Mouse (Mus musculus) midbrain, embryonic 11.5 days (tissue): ENCODE measurements at regions not wholly inside any gene's neighbourhood (a gene's known extent, or its start where the extent isn't known, plus 50 kb on each side); places are given as distances from the start of the nearest gene placed in this dataset.
A peak's percentile ranks its signal among the peaks of the same experiment; 100 is the strongest.

Experiments
- ATAC-seq: fragments of 200-750 bp; cut with Nextera tagmentation; 2 replicates; pipeline ENCODE4 v1.8.0; 2017; ENCODE audit warnings: moderate TSS enrichment, moderate library complexity; ENCODE audit not compliant: low FRiP score
- DNase-seq: peaks from one replicate; pipeline ENCODE4 v3.0.0; 2015; ENCODE audit warnings: low spot score; ENCODE audit errors: missing footprints
- H3K27ac ChIP-seq: fragments of 300-500 bp; sonication (generic); 2 replicates; pipeline ENCODE4 v1.5.1; 2014; ENCODE audit warnings: low read depth, low read length
- H3K27me3 ChIP-seq: fragments of 300-500 bp; sonication (generic); 2 replicates; pipeline ENCODE4 v1.6.1; 2014; ENCODE audit warnings: mild to moderate bottlenecking, low read length, moderate library complexity, mixed read lengths; ENCODE audit not compliant: control insufficient read depth, insufficient read depth
- H3K36me3 ChIP-seq: fragments of 300-500 bp; sonication (generic); 2 replicates; pipeline ENCODE4 v1.6.1; 2014; ENCODE audit warnings: mild to moderate bottlenecking, low read length, moderate library complexity, mixed read lengths; ENCODE audit not compliant: control insufficient read depth, insufficient read depth
- H3K4me1 ChIP-seq: fragments of 300-500 bp; sonication (generic); 2 replicates; pipeline ENCODE4 v1.6.1; 2014; ENCODE audit warnings: low read length; ENCODE audit not compliant: control insufficient read depth, insufficient read depth
- H3K4me2 ChIP-seq: fragments of 300-500 bp; sonication (generic); 2 replicates; pipeline ENCODE4 v1.6.1; 2014; ENCODE audit warnings: mild to moderate bottlenecking, moderate library complexity
- H3K4me3 ChIP-seq: fragments of 300-500 bp; sonication (generic); 2 replicates; pipeline ENCODE4 v1.5.1; 2014; ENCODE audit warnings: low read depth, low read length
- H3K9ac ChIP-seq: fragments of 300-500 bp; sonication (generic); 2 replicates; pipeline ENCODE4 v1.6.1; 2014; ENCODE audit warnings: low read length
- H3K9me3 ChIP-seq: fragments of 300-500 bp; sonication (generic); 2 replicates; pipeline ENCODE4 v1.6.1; 2016; ENCODE audit warnings: low read length; ENCODE audit not compliant: control insufficient read depth
- WGBS: fragments of 180-500 bp; shearing (Covaris S2); extraction: QIAGEN DNeasy Blood & Tissue Kit; methylation state at CpG from one replicate; pipeline ENCODE4 v1.1.7; 2014; 5-methylcytosine and 5-hydroxymethylcytosine counted together

GRCm38 (mm10) chr13:84047736-84048135, 174.4 kb upstream of the Tmem161b start:
- H3K9me3 ChIP-seq: no peaks in the 10 kb centered on the region
- WGBS: 89% methylated on average over 6 of the region's 6 CpGs

GRCm38 (mm10) chr13:84052221-84052620, 169.9 kb upstream of the Tmem161b start:
- 79% methylated on average over 1 of the region's 1 CpGs for whole genome bisulfite sequencing
- H3K27ac ChIP-seq: no peak overlapping the region
- no peak overlapping the region for H3K9ac ChIP-seq
- no peak for ATAC-seq
- no peak overlapping the region for H3K4me2 ChIP-seq
- H3K4me1 ChIP-seq: peaks cover 5% of the 10 kb centered on the region; the same call in 1 of the 2 replicates
- no peak overlapping the region for H3K4me3 ChIP-seq
- no peaks in the 10 kb centered on the region for H3K9me3 ChIP-seq
- H3K36me3 ChIP-seq: no peaks in the 10 kb centered on the region
- DNase-seq: no peak
- no peaks in the 10 kb centered on the region for H3K27me3 ChIP-seq

More at GRCm38 (mm10) chr13:84047736-84048135, 174.4 kb upstream of the Tmem161b start:
- no peak overlapping the region for H3K9ac ChIP-seq
- H3K4me1 ChIP-seq: no peaks in the 10 kb centered on the region
- ATAC-seq: no peak
- no peak overlapping the region for H3K4me2 ChIP-seq
- H3K36me3 ChIP-seq: no peaks in the 10 kb centered on the region
- H3K27ac ChIP-seq: no peak overlapping the region
- no peak overlapping the region for H3K4me3 ChIP-seq
- no peak for DNase-seq
- no peaks in the 10 kb centered on the region for H3K27me3 ChIP-seq

- no peak overlapping the region for H3K9ac ChIP-seq
- H3K9me3 ChIP-seq: no peaks in the 10 kb centered on the region
- H3K27me3 ChIP-seq: no peaks in the 10 kb centered on the region
- H3K4me1 ChIP-seq: peaks cover 15% of the 10 kb centered on the region
- no peak overlapping the region for H3K4me3 ChIP-seq
- H3K4me2 ChIP-seq: no peak overlapping the region
- ATAC-seq (no peak), DNase-seq (no peak)
- WGBS: 71% methylated on average over 7 of the region's 7 CpGs
- no peak overlapping the region for H3K27ac ChIP-seq
- H3K36me3 ChIP-seq: no peaks in the 10 kb centered on the region
These were observed 167.1 kb upstream of the Tmem161b start for GRCm38 (mm10) chr13:84054956-84055355.

- H3K4me3 ChIP-seq: no peak overlapping the region
- DNase-seq (no peak), ATAC-seq (no peak)
- no peaks in the 10 kb centered on the region for H3K9me3 ChIP-seq
- H3K27ac ChIP-seq: no peak overlapping the region
- no peaks in the 10 kb centered on the region for H3K36me3 ChIP-seq
- no peak overlapping the region for H3K4me2 ChIP-seq
- no peak overlapping the region for H3K9ac ChIP-seq
- peaks cover 21% of the 10 kb centered on the region for H3K4me1 ChIP-seq
- no peaks in the 10 kb centered on the region for H3K27me3 ChIP-seq
These were observed 166.5 kb upstream of the Tmem161b start for GRCm38 (mm10) chr13:84055576-84055975.

GRCm38 (mm10) chr13:84056451-84056850, 165.6 kb upstream of the Tmem161b start:
- 56% methylated on average over 1 of the region's 3 CpGs for WGBS
- peaks cover 28% of the 10 kb centered on the region for H3K4me1 ChIP-seq
- H3K4me3 ChIP-seq: no peak overlapping the region
- ATAC-seq: no peak
- H3K9me3 ChIP-seq: no peaks in the 10 kb centered on the region
- no peak for DNase-seq
- H3K27ac ChIP-seq: peak overlapping the region; percentile 80
- no peaks in the 10 kb centered on the region for H3K36me3 ChIP-seq
- no peak overlapping the region for H3K9ac ChIP-seq
- H3K4me2 ChIP-seq: no peak overlapping the region
- no peaks in the 10 kb centered on the region for H3K27me3 ChIP-seq

GRCm38 (mm10) chr13:84056998-84057397, 165.1 kb upstream of the Tmem161b start:
- DNase-seq: peak; percentile 91
- H3K4me2 ChIP-seq: no peak overlapping the region
- H3K4me1 ChIP-seq: peaks cover 33% of the 10 kb centered on the region
- H3K36me3 ChIP-seq: no peaks in the 10 kb centered on the region
- peak; percentile 22; the same call in 1 of the 2 replicates for ATAC-seq
- H3K9me3 ChIP-seq: no peaks in the 10 kb centered on the region
- peak overlapping the region; percentile 80 for H3K27ac ChIP-seq
- H3K4me3 ChIP-seq: no peak overlapping the region
- H3K27me3 ChIP-seq: no peaks in the 10 kb centered on the region
- WGBS: 31% methylated on average over 5 of the region's 5 CpGs
- peak overlapping the region; percentile 16; the same call in 1 of the 2 replicates for H3K9ac ChIP-seq

GRCm38 (mm10) chr13:84057456-84057855, 164.6 kb upstream of the Tmem161b start:
- no peaks in the 10 kb centered on the region for H3K27me3 ChIP-seq
- ATAC-seq: no peak
- H3K4me1 ChIP-seq: peaks cover 36% of the 10 kb centered on the region
- no peak for DNase-seq
- no peaks in the 10 kb centered on the region for H3K36me3 ChIP-seq
- peak overlapping the region; percentile 80; the same call in 1 of the 2 replicates for H3K27ac ChIP-seq
- H3K4me2 ChIP-seq: no peak overlapping the region
- H3K9ac ChIP-seq: no peak overlapping the region; the same call in 1 of the 2 replicates
- H3K9me3 ChIP-seq: no peaks in the 10 kb centered on the region
- H3K4me3 ChIP-seq: no peak overlapping the region

- Histone ChIP-seq H3K36me3 (no peaks in the 10 kb centered on the region), H3K27me3 (no peaks in the 10 kb centered on the region), H3K4me2 (peak overlapping the region; percentile 27; the same call in 1 of the 2 replicates), H3K4me1 (peaks cover 40% of the 10 kb centered on the region), H3K9ac (peak overlapping the region; percentile 57), H3K27ac (peak overlapping the region; percentile 96), H3K9me3 (no peaks in the 10 kb centered on the region), H3K4me3 (no peak overlapping the region)
- ATAC-seq (no peak), DNase-seq (peak; percentile 90)
- 46% methylated on average over 3 of the region's 3 CpGs for WGBS
These were observed 163.8 kb upstream of the Tmem161b start for GRCm38 (mm10) chr13:84058251-84058650.

- H3K9me3 ChIP-seq: no peaks in the 10 kb centered on the region
- DNase-seq (peak; percentile 96), ATAC-seq (peak; percentile 86)
- H3K9ac ChIP-seq: peak overlapping the region; percentile 47
- WGBS: 1% methylated on average over 10 of the region's 10 CpGs
- H3K27ac ChIP-seq: peak overlapping the region; percentile 96
- peaks cover 42% of the 10 kb centered on the region for H3K4me1 ChIP-seq
- H3K4me2 ChIP-seq: peak overlapping the region; percentile 34
- no peaks in the 10 kb centered on the region for H3K27me3 ChIP-seq
- no peak overlapping the region for H3K4me3 ChIP-seq
- H3K36me3 ChIP-seq: no peaks in the 10 kb centered on the region
These were observed 163.0 kb upstream of the Tmem161b start for GRCm38 (mm10) chr13:84059031-84059651.
